In genomic region chr9:45915659-45916058, GRCm38 (mm10) we compare ENCODE assay signal across 11 mouse cellular contexts.
"Had no signal": no experiment of that assay in that cellular context is flagged by ENCODE, and none has a peak within 500 bp of the region (broad histone marks: within the 10 kb centered on the region; RNA-seq: fewer than 3 reads in every experiment).

No protein-coding gene starts in this region.

- DNase-seq: gastrocnemius, adult 2 months; gastrocnemius, postnatal 10 days; gastrocnemius, postnatal 25 days; heart, adult 18-20 months; heart, postnatal 10 days; heart, postnatal 4 days; kidney, adult 18-20 months; kidney, adult 8-10 months; kidney, postnatal 10 days; kidney, postnatal 4 days; liver had no signal
